Mouse (Mus musculus) hindbrain, postnatal 0 days (tissue): ENCODE data around the gene Asic3. TPM values are rescaled to one million over a fixed set of nuclear protein-coding genes. Genes with fewer than 3 reads are reported as not detected.

Experiments
- ATAC-seq: fragments of 200-750 bp; cut with Nextera tagmentation; 2 replicates; pipeline ENCODE4 v1.8.0; 2017; ENCODE audit warnings: mild to moderate bottlenecking, moderate TSS enrichment, moderate library complexity
- DNase-seq: peaks from one replicate; pipeline ENCODE4 v3.0.0-alpha.2; 2015; ENCODE audit warnings: low spot score
- H3K27ac ChIP-seq: fragments of 300-500 bp; sonication (generic); 2 replicates; pipeline ENCODE4 v1.5.1; 2014; ENCODE audit warnings: mild to moderate bottlenecking
- H3K27me3 ChIP-seq: fragments of 300-500 bp; sonication (generic); 2 replicates; pipeline ENCODE4 v1.6.1; 2014; ENCODE audit warnings: low read length, mixed read lengths; ENCODE audit not compliant: insufficient read depth
- H3K36me3 ChIP-seq: fragments of 300-500 bp; sonication (generic); 2 replicates; pipeline ENCODE4 v1.6.1; 2014; ENCODE audit warnings: low read length, mixed read lengths; ENCODE audit not compliant: insufficient read depth
- H3K4me1 ChIP-seq: fragments of 300-500 bp; sonication (generic); 2 replicates; pipeline ENCODE4 v1.6.1; 2014; ENCODE audit warnings: antibody characterized with exemption, low read length, mixed read lengths; ENCODE audit not compliant: insufficient read depth
- H3K4me2 ChIP-seq: fragments of 300-500 bp; sonication (generic); 2 replicates; pipeline ENCODE4 v1.6.1; 2014; ENCODE audit warnings: low read depth, mild to moderate bottlenecking, low read length, moderate library complexity, mixed read lengths
- H3K4me3 ChIP-seq: fragments of 300-500 bp; sonication (generic); 2 replicates; pipeline ENCODE4 v1.5.1; 2014; ENCODE audit warnings: low read length
- H3K9ac ChIP-seq: fragments of 300-500 bp; sonication (generic); replicated peaks from 2 replicates; pipeline ENCODE4 v1.6.1; 2014; ENCODE audit warnings: mild to moderate bottlenecking, low read length, moderate library complexity, mixed read lengths
- H3K9me3 ChIP-seq: fragments of 300-500 bp; sonication (generic); 2 replicates; pipeline ENCODE4 v1.6.1; 2016; ENCODE audit warnings: low read length, mixed read lengths
- CTCF ChIP-seq: IDR thresholded peaks from 2 replicates; pipeline ENCODE4 v1.5.1; 2016; ENCODE audit warnings: antibody characterized with exemption, control low read depth, low read depth
- WGBS: fragments of 180-500 bp; shearing (Covaris S2); extraction: QIAGEN DNeasy Blood & Tissue Kit; methylation state at CpG from one replicate; pipeline ENCODE4 v1.1.7; 2014; 5-methylcytosine and 5-hydroxymethylcytosine counted together
- polyA plus RNA-seq: library from polyadenylated mRNA; unstranded; fragments of >200 nt; fragmentation: Nextera tagmentation; extraction: Ambion mirVana; gene quantifications from 2 replicates; pipeline ENCODE4 v1.2.1, GENCODE M21; 2015
- total RNA-seq: library from RNA; depleted of rRNA; stranded (reverse); fragments of >200 nt; gene quantifications from 2 replicates; pipeline ENCODE4 v1.2.3, GENCODE M21; 2014

The Asic3 gene
- total and polyA plus RNA-seq, 2 experiments from 2014 or later, result 0.37 to 0.58 TPM

DNA sequence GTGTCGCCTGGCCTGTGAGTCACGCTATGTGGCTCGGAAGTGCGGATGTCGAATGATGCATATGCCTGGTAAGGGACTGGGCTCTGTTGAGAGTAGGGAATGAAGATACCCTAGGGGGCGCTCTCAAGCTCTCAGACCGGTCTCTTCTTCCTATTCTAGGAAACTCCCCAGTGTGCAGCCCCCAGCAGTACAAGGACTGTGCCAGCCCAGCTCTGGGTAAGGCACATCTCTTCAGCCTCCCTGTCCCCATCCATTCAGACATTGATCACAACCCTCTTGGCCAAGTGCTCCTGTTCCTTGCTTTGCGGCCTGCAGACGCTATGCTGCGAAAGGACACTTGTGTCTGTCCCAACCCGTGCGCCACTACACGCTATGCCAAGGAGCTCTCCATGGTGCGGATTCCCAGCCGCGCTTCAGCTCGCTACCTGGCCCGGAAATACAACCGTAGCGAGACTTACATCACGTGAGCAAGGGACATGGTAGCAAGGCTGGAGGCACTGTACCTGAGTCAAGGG, 3.1 kb downstream of the Asic3 start:
- H3K27me3 ChIP-seq, result no peaks in the 10 kb centered on the region
- H3K9me3 ChIP-seq, result no peaks in the 10 kb centered on the region
- WGBS, result 4% methylated on average over 21 of the region's 21 CpGs
- no peak overlapping the region for H3K9ac ChIP-seq
- H3K27ac ChIP-seq, result no peak overlapping the region
- peak; percentile 84 for DNase-seq
- peak; percentile 77 for ATAC-seq
- H3K4me1 ChIP-seq, result peaks cover 8% of the 10 kb centered on the region
- H3K4me2 ChIP-seq, result peak overlapping the region; percentile 25
- TF ChIP-seq CTCF, result peak; percentile 73
- H3K4me3 ChIP-seq, result no peak overlapping the region
- H3K36me3 ChIP-seq, result peaks cover 12% of the 10 kb centered on the region

DNA sequence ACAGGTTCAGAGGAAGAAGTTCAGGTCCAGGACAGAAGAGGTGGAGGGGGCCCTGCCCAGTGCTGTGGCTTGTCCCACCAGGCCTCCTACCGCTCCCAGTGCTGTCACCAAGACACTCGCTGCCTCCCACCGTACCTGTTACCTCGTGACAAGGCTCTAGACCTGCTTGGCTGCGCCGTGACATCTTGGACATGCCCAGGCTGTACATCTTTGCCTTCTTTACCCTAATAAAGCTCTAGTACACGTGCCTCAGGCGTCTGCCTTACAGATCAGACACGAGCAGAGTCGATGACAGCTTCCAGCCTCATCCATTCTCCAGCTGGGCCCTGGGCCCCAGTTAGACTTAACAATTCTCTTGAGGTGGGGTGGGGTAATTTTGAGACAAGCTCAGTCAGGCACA, 4.4 kb downstream of the Asic3 start:
- no peak for TF ChIP-seq CTCF
- no peak for ATAC-seq
- Histone ChIP-seq H3K4me2 (no peak overlapping the region), H3K9me3 (no peaks in the 10 kb centered on the region), H3K27ac (no peak overlapping the region), H3K36me3 (peaks cover 15% of the 10 kb centered on the region), H3K4me1 (peaks cover 12% of the 10 kb centered on the region), H3K9ac (no peak overlapping the region), H3K4me3 (no peak overlapping the region), H3K27me3 (no peaks in the 10 kb centered on the region)
- no peak for DNase-seq
- WGBS, result 87% methylated on average over 10 of the region's 10 CpGs

DNA sequence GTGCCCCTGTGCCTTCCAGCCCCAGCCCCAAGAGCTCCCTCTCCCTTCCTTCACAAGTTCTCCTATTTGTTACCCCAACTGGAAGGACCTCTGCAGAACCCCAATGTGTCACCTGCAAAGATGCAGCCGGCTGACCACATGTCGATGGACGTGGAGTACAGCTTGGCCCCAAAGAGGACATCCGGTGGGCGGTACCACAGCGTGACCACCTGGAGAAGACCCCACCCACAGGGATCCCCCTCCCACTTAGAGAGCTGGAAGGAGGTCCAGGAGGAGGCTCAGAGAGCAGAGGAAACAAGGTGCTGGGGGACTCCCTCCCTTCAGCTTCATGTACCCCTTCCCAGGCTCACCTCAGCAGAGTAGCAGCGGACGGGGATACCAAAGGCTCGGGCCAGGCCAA, 7.2 kb downstream of the Asic3 start:
- Histone ChIP-seq H3K4me2 (no peak overlapping the region), H3K4me1 (peaks cover 20% of the 10 kb centered on the region), H3K27ac (no peak overlapping the region), H3K36me3 (peaks cover 15% of the 10 kb centered on the region), H3K4me3 (no peak overlapping the region), H3K27me3 (no peaks in the 10 kb centered on the region), H3K9ac (no peak overlapping the region), H3K9me3 (no peaks in the 10 kb centered on the region)
- 91% methylated on average over 9 of the region's 9 CpGs for WGBS
- ATAC-seq (no peak), DNase-seq (no peak)
- no peak for TF ChIP-seq CTCF

DNA sequence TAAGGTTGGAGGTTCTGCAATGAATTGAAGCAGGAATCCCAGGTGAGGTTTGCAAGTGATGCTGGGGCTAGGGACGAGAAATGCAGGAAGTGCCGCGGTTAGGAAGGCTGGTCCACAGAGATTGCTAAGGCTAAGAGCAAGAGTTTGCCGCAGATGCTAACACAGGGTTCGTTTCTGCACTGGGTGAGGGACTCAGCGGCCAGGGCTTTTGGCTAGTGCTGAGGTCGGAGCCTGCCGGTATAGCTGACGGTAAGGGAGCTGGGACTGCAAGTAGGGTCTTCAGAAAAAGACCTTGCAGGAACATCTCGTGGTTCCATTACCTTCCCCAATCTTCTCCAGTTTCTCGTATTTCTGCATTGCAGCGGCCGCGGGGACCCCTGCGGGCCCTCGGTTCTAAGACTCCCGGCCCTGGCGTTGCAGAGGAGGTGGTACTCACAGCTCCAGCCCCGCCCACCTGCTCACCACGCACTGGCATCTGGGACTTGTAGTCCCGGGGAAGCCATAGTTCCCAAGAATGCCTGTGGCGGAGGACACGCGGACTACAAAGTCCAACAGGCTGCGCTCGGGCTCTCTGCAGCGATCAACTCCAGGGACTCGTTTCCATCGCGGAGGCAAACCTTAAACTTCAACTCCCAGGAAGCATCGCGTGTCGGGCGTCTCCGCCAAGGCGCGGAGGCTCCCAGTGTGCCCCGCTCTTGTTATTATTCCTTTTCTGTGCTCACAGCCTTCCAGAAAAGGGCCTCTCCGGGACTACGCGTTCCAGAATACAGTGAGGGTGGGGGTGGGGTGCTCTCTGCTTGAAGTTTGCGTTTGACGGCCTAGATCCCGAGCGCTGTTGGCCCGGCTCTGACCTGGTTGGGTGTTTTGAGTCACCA, 10.2 kb downstream of the Asic3 start, which contains the start of the genes Cdk5 and Slc4a2:
TSS of gene Cdk5 (minus strand) at position 402 of the 875 bp plus-strand sequence.
TSS of gene Slc4a2 (plus strand) at position 709 of the 875 bp plus-strand sequence.
- peaks cover 12% of the 10 kb centered on the region for H3K4me1 ChIP-seq

DNA sequence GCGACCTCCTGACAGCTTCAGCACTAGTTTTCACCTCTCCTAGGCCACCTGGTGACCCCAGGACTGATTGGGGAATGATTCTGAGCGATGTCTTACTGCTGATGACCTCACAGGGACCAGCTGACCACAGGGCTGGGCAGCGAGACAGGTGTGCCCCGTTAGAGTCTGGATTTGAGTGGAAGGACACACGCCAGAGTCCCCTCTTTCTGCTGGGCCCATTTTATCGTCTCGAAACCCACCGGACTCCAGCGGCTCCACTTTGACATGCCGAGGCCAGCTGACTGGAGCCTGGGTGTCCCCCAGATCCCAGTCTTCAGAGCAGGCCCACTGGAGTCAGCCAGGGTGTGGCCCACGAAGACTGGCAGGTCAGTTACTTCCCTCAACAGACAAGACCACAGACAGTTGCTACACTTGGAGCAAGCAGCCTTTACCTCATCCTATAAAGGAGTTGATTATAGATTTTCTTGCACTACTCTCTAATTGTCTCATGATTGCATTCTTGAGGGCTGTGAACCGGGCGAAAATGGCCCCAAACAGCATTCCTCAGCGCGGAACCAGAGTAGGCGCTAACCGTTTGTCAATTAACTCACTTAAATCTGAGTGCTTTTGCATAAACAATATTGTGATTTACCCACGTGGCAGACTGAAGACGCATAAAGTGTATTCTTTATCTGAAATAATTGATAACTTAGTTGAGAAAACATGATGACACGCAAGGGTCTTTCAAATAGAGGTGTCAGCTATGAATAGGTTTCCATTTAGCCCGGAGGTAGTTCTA, 11.0 kb downstream of the Asic3 start:
- DNase-seq, result no peak
- 0 out of 2 replicates have a peak, but pooled peaks have one; percentile 1 for TF ChIP-seq CTCF
- Histone ChIP-seq H3K9me3 (no peaks in the 10 kb centered on the region), H3K4me2 (peak overlapping the region; percentile 87), H3K27me3 (no peaks in the 10 kb centered on the region), H3K4me1 (peaks cover 12% of the 10 kb centered on the region), H3K4me3 (peak overlapping the region; percentile 68), H3K27ac (peak overlapping the region; percentile 90), H3K9ac (peak overlapping the region; percentile 73), H3K36me3 (peaks cover 13% of the 10 kb centered on the region)
- WGBS, result 9% methylated on average over 21 of the region's 21 CpGs
- no peak for ATAC-seq

More for the DNA sequence above, 10.2 kb downstream of the Asic3 start, which contains the start of the genes Cdk5 and Slc4a2:
- ATAC-seq, result peak; percentile 96
- TF ChIP-seq CTCF, result no peak; the same call in none of the 2 replicates
- Histone ChIP-seq H3K27me3 (no peaks in the 10 kb centered on the region), H3K4me2 (peak within 1 kb of the TSS; percentile 87), H3K9ac (peak within 1 kb of the TSS; percentile 73), H3K36me3 (peaks cover 15% of the 10 kb centered on the region), H3K4me3 (peak within 1 kb of the TSS; percentile 68), H3K9me3 (no peaks in the 10 kb centered on the region), H3K27ac (peak within 1 kb of the TSS; percentile 90)
- WGBS, result under 1% methylated on average over 46 of the region's 46 CpGs
- peak; percentile 100 for DNase-seq

DNA sequence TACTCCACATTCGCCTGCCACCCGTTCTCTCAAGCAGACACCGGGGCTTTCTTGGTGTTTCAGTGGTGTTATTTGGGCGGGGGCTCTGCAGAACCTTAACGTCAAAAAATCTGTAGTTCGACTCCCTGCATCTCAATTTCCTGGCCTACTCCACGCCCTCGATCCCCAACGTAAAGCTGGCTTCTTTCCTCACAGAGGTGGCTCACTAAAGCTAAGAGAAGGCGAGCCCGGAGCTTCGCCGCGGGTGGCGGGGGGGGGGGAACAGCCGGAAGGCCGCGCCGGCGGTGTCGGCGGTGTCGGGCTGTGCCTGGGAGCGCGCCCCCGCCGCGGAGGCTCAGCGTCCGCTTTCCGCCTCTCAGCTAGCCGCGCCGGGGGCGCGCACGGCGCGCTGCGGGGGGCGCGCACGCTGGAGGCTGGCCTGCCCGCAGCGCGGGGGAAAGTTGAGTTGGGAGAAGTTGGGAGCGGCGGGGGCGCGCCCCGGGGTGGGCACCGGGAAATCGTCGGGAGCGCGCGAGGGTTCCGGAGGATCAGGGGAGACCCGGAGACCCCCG, 11.7 kb downstream of the Asic3 start:
- H3K27ac ChIP-seq, result peak overlapping the region; percentile 90
- H3K36me3 ChIP-seq, result peaks cover 7% of the 10 kb centered on the region; the same call in 1 of the 2 replicates
- peaks cover 12% of the 10 kb centered on the region for H3K4me1 ChIP-seq
- no peak for TF ChIP-seq CTCF
- H3K9ac ChIP-seq, result peak overlapping the region; percentile 73
- ATAC-seq (no peak), DNase-seq (peak; percentile 94)
- WGBS, result under 1% methylated on average over 54 of the region's 60 CpGs
- no peaks in the 10 kb centered on the region for H3K9me3 ChIP-seq
- no peaks in the 10 kb centered on the region for H3K27me3 ChIP-seq
- peak overlapping the region; percentile 68 for H3K4me3 ChIP-seq
- H3K4me2 ChIP-seq, result peak overlapping the region; percentile 87
